Mouse (Mus musculus) CH12.LX (cell line): ENCODE data around the gene Fam160a2. TPM values are rescaled to one million over a fixed set of nuclear protein-coding genes. Genes with fewer than 3 reads are reported as not detected.
"Not testable (repeated sequence)": the region's sequence is repeated elsewhere in the genome, so short reads cannot be mapped to it uniquely, and the experiment has no call there.

Source experiments
- DNase-seq: peaks from one replicate; pipeline ENCODE4 v3.0.0-alpha.2; 2013; ENCODE audit errors: extremely low read depth
- H3K27ac ChIP-seq: 2 replicates; pipeline ENCODE4 v1.5.1; 2012; ENCODE audit warnings: low read depth, mild to moderate bottlenecking, control low read depth, moderate library complexity; ENCODE audit not compliant: insufficient read depth
- H3K27me3 ChIP-seq: replicated peaks from 2 replicates; pipeline ENCODE3; 2012; ENCODE audit warnings: inconsistent platforms
- H3K36me3 ChIP-seq, 2 experiments: replicated peaks in 1 of 2; 2 replicates each; pipeline versions ENCODE3 to v1.6.1; 2012; ENCODE audit warnings: inconsistent platforms in 1 of 2, low read length in 1 of 2, mild to moderate bottlenecking in 1 of 2, mixed read lengths in 1 of 2, moderate library complexity in 1 of 2; ENCODE audit not compliant: control insufficient read depth in 1 of 2, insufficient read depth in 1 of 2
- H3K4me1 ChIP-seq, 2 experiments: 2 replicates each; pipeline ENCODE4 v1.6.1; 2012; ENCODE audit warnings: inconsistent platforms in 1 of 2, moderate library complexity in 1 of 2; ENCODE audit not compliant: insufficient read depth in 2 of 2, control insufficient read depth in 1 of 2
- H3K4me2 ChIP-seq: 2 replicates; pipeline ENCODE4 v1.6.1; 2012; ENCODE audit warnings: low read depth, mild to moderate bottlenecking, control low read depth; ENCODE audit not compliant: poor library complexity, insufficient read depth, severe bottlenecking
- H3K4me3 ChIP-seq, 3 experiments: fragments of 150-350 bp in 1 of 3; sonication (generic) in 1 of 3; replicated peaks in 1 of 3; 2 replicates each; pipeline versions ENCODE3 to v1.5.1; 2011 to 2012; ENCODE audit warnings: low read depth in 2 of 3, low read length in 2 of 3, mild to moderate bottlenecking in 2 of 3, moderate library complexity in 2 of 3, control low read depth in 1 of 3, improper control_type of control experiment in 1 of 3, inconsistent platforms in 1 of 3, mixed read lengths in 1 of 3; ENCODE audit not compliant: poor library complexity in 1 of 3
- H3K79me2 ChIP-seq: replicated peaks from 2 replicates; pipeline ENCODE4 v1.6.1; 2012; ENCODE audit warnings: mild to moderate bottlenecking, moderate library complexity; ENCODE audit not compliant: control insufficient read depth, poor library complexity, insufficient read depth, severe bottlenecking; ENCODE audit errors: extremely low read depth
- H3K9ac ChIP-seq: 2 replicates; pipeline ENCODE4 v1.6.1; 2012; ENCODE audit warnings: low read depth, mild to moderate bottlenecking, control low read depth, moderate library complexity; ENCODE audit not compliant: insufficient read depth
- H3K9me3 ChIP-seq: replicated peaks from 2 replicates; pipeline ENCODE3; 2012; ENCODE audit warnings: low read length, inconsistent platforms, mixed read lengths
- CTCF ChIP-seq, 2 experiments: IDR thresholded peaks in 1 of 2; conservative IDR thresholded peaks in 1 of 2; 2 replicates each; pipeline ENCODE4 v1.5.1; 2011 to 2012; ENCODE audit warnings: low read depth in 2 of 2, low read length in 2 of 2, improper control_type of control experiment in 1 of 2, inconsistent platforms in 1 of 2, mild to moderate bottlenecking in 1 of 2, moderate library complexity in 1 of 2
- EP300 ChIP-seq: IDR thresholded peaks from 2 replicates; pipeline ENCODE4 v1.6.1; 2011; ENCODE audit warnings: low read length, improper control_type of control experiment
- ETS1 ChIP-seq: conservative IDR thresholded peaks from 2 replicates; pipeline ENCODE4 v1.6.1; 2012; ENCODE audit warnings: low read depth, mild to moderate bottlenecking, inconsistent platforms, low read length, improper control_type of control experiment, moderate library complexity
- NELFE ChIP-seq: IDR thresholded peaks from 2 replicates; pipeline ENCODE4 v1.6.1; 2011; ENCODE audit warnings: low read depth, low read length, improper control_type of control experiment
- PAX5 ChIP-seq: IDR thresholded peaks from 2 replicates; pipeline ENCODE4 v1.6.1; 2012; ENCODE audit warnings: low read length, inconsistent platforms, mixed read lengths
- POLR2AphosphoS2 ChIP-seq: IDR thresholded peaks from 2 replicates; pipeline ENCODE4 v1.6.1; 2011; ENCODE audit warnings: low read depth, low read length, improper control_type of control experiment
- RAD21 ChIP-seq: IDR thresholded peaks from 2 replicates; pipeline ENCODE4 v1.6.1; 2011; ENCODE audit warnings: low read depth, mild to moderate bottlenecking, low read length, improper control_type of control experiment, moderate library complexity
- SMC3 ChIP-seq: IDR thresholded peaks from 2 replicates; pipeline ENCODE4 v1.6.1; 2011; ENCODE audit warnings: low read depth, low read length, improper control_type of control experiment
- ZMIZ1 ChIP-seq: IDR thresholded peaks from 2 replicates; pipeline ENCODE4 v1.6.1; 2012; ENCODE audit warnings: low read depth, mild to moderate bottlenecking, inconsistent platforms, low read length, improper control_type of control experiment
- dilution Hi-C: fragments of 300-500 bp; cut with MboI; formaldehyde crosslinking; loops from 2 replicates; pipeline ENCODE4 v1.14.3; 2020; ENCODE audit warnings: low sequenced_read_pairs; ENCODE audit not compliant: extremely low pct_unique_long_range_greater_than_20kb, extremely low pct_ligation_motif_present
- in situ Hi-C: fragments of 300-500 bp; cut with MboI; formaldehyde crosslinking; loops from 3 replicates; pipeline ENCODE4 v1.14.3; 2019; ENCODE audit warnings: low sequenced_read_pairs, low pct_ligation_motif_present, low pct_unique_long_range_greater_than_20kb, mixed read lengths
- polyA plus RNA-seq: library from polyadenylated mRNA; unstranded; fragments of >175 nt; gene quantifications from 2 replicates; pipeline ENCODE4 v1.2.1, GENCODE M21; 2012; ENCODE audit warnings: low read depth; ENCODE audit not compliant: insufficient read length
- total RNA-seq, 2 experiments: library from RNA; depleted of rRNA; stranded (reverse); fragments of 300-350 nt in 1 of 2; fragments of >200 nt in 1 of 2; gene quantifications; 2 replicates each; pipeline ENCODE4 v1.2.3; 2012 to 2014

Gene Fam160a2
- total and polyA plus RNA-seq, 3 experiments = 3.1 to 7.2 (median 5.9) TPM

GRCm38 (mm10) chr7:105416529-105416928 is 16.7 kb upstream of the Fam160a2 start:
- Histone ChIP-seq H3K79me2 (no peaks in the 10 kb centered on the region), H3K4me1 (no peaks in the 10 kb centered on the region), H3K4me2 (no peak overlapping the region), H3K4me3 (no peak overlapping the region), H3K27ac (no peak overlapping the region), H3K27me3 (no peaks in the 10 kb centered on the region), H3K36me3 (no peaks in the 10 kb centered on the region), H3K9me3 (no peaks in the 10 kb centered on the region), H3K9ac (no peak overlapping the region)
- TF ChIP-seq ETS1 (no peak), EP300 (no peak), CTCF (conservative IDR thresholded peaks at IDR 0.05 in 1 of 2, IDR thresholded peaks at IDR 0.05 in 1 of 2; ENCODE audit: low read depth in 2 of 2, low read length in 2 of 2) (no peak)
- dilution Hi-C loops (no loop called here), in situ Hi-C loops (no loop called here)
- DNase-seq = no peak

DNA sequence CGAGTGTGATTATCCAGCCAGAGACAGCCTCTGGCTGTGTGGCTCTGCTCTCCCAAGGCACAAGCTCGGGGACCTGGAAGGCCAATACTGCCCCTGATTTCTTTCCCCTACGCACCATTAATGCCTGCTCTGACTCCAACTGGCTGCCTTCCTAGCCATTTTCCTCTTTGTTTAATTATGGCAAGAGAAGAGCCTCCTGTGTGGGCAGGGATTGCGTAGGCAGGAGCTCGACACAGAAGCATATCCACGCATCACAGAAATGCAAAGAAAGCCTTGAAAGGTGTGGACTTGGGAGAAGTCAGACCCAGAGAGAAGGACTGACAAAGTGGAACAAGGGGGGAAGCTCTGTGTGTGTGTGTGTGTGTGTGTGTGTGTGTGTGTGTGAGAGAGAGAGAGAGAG is 14.5 kb upstream of the Fam160a2 start:
- dilution Hi-C loops = no loop called here
- H3K36me3 ChIP-seq = no peaks in the 10 kb centered on the region
- no peak overlapping the region for H3K4me2 ChIP-seq
- in situ Hi-C loops = no loop called here
- no peak overlapping the region for H3K27ac ChIP-seq
- H3K9me3 ChIP-seq = no peaks in the 10 kb centered on the region
- H3K9ac ChIP-seq = no peak overlapping the region
- no peaks in the 10 kb centered on the region for H3K4me1 ChIP-seq
- DNase-seq = no peak
- TF ChIP-seq POLR2AphosphoS2 (no peak), ZMIZ1 (no peak), RAD21 (no peak), PAX5 (no peak), NELFE (no peak)
- no peaks in the 10 kb centered on the region for H3K79me2 ChIP-seq
- H3K27me3 ChIP-seq = peaks cover 6% of the 10 kb centered on the region
- H3K4me3 ChIP-seq = no peak overlapping the region

GRCm38 (mm10) chr7:105411874-105412632 is 12.2 kb upstream of the Fam160a2 start:
- dilution Hi-C loops, H3K9ac ChIP-seq, in situ Hi-C loops, H3K4me3 ChIP-seq, H3K79me2 ChIP-seq, H3K4me1 ChIP-seq, H3K27ac ChIP-seq, H3K36me3 ChIP-seq, H3K9me3 ChIP-seq, H3K4me2 ChIP-seq: not testable (repeated sequence)
- peak; percentile 50 for DNase-seq
- peak; percentile 82 for TF ChIP-seq SMC3
- peak; percentile 85 to 86 for TF ChIP-seq CTCF (conservative IDR thresholded peaks at IDR 0.05 in 1 of 2, IDR thresholded peaks at IDR 0.05 in 1 of 2; ENCODE audit: low read depth in 2 of 2, low read length in 2 of 2)
- peak; percentile 53 for TF ChIP-seq RAD21
- peaks cover 18% of the 10 kb centered on the region for H3K27me3 ChIP-seq
